Mouse (Mus musculus) hindbrain, embryonic 11.5 days (tissue): ENCODE measurements around the gene 1700034J05Rik. TPM values are rescaled to one million over a fixed set of nuclear protein-coding genes. Genes with fewer than 3 reads are reported as not detected.

Experiments used
- ATAC-seq: fragments of 200-750 bp; cut with Nextera tagmentation; 2 replicates; pipeline ENCODE4 v1.8.0; 2017; ENCODE audit warnings: mild to moderate bottlenecking, moderate TSS enrichment, moderate library complexity; ENCODE audit not compliant: low FRiP score
- DNase-seq: peaks from one replicate; pipeline ENCODE4 v3.0.0-alpha.2; 2015; ENCODE audit warnings: low spot score
- H3K27ac ChIP-seq: fragments of 300-500 bp; sonication (generic); 2 replicates; pipeline ENCODE4 v1.5.1; 2014; ENCODE audit warnings: mild to moderate bottlenecking, low read depth, low read length
- H3K27me3 ChIP-seq: fragments of 300-500 bp; sonication (generic); 2 replicates; pipeline ENCODE4 v1.6.1; 2014; ENCODE audit warnings: mild to moderate bottlenecking, low read length, moderate library complexity, mixed read lengths; ENCODE audit not compliant: control insufficient read depth, insufficient read depth
- H3K36me3 ChIP-seq: fragments of 300-500 bp; sonication (generic); 2 replicates; pipeline ENCODE4 v1.6.1; 2014; ENCODE audit warnings: mild to moderate bottlenecking, low read length, moderate library complexity, mixed read lengths; ENCODE audit not compliant: control insufficient read depth, insufficient read depth
- H3K4me1 ChIP-seq: fragments of 300-500 bp; sonication (generic); replicated peaks from 2 replicates; pipeline ENCODE4 v1.6.1; 2014; ENCODE audit warnings: low read length, mixed read lengths; ENCODE audit not compliant: control insufficient read depth, insufficient read depth
- H3K4me2 ChIP-seq: fragments of 300-500 bp; sonication (generic); replicated peaks from 2 replicates; pipeline ENCODE4 v1.6.1; 2014; ENCODE audit warnings: mild to moderate bottlenecking, low read depth, low read length
- H3K4me3 ChIP-seq: fragments of 300-500 bp; sonication (generic); 2 replicates; pipeline ENCODE4 v1.5.1; 2014; ENCODE audit warnings: low read depth, low read length
- H3K9ac ChIP-seq: fragments of 300-500 bp; sonication (generic); 2 replicates; pipeline ENCODE4 v1.6.1; 2014; ENCODE audit warnings: low read depth, low read length
- H3K9me3 ChIP-seq: fragments of 300-500 bp; sonication (generic); 2 replicates; pipeline ENCODE4 v1.6.1; 2016; ENCODE audit warnings: low read length; ENCODE audit not compliant: control insufficient read depth
- WGBS: fragments of 180-500 bp; shearing (Covaris S2); extraction: QIAGEN DNeasy Blood & Tissue Kit; methylation state at CpG from one replicate; pipeline ENCODE4 v1.1.7; 2014; 5-methylcytosine and 5-hydroxymethylcytosine counted together
- polyA plus RNA-seq: library from polyadenylated mRNA; unstranded; fragments of >200 nt; fragmentation: Nextera tagmentation; extraction: Ambion mirVana; gene quantifications from 2 replicates; pipeline ENCODE4 v1.2.1, GENCODE M21; 2014

Gene 1700034J05Rik
- polyA plus RNA-seq, 1 experiment from 2014 or later = 0.46 TPM

DNA sequence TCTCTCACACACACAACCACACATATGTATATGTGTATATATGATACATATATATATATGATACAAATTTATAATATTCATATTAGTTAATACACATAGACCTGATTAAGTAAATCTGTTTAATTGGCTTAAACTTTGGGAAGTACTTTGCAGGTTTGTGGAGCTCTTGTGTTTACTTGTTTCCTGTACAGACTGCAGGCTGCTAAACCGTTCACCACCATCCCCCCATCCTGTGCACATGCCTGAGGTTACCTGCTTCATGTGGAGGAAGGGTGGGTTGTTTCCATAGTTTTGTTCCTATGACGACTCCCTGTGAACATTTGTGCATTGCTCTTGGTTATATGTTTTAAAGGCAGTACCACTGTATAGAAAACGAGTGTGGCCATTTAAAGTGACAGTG is 17.1 kb upstream of the 1700034J05Rik start:
- Histone ChIP-seq H3K27ac (no peak overlapping the region), H3K27me3 (no peaks in the 10 kb centered on the region), H3K9me3 (no peaks in the 10 kb centered on the region), H3K36me3 (no peaks in the 10 kb centered on the region), H3K4me2 (no peak overlapping the region), H3K4me3 (no peak overlapping the region), H3K9ac (no peak overlapping the region), H3K4me1 (no peaks in the 10 kb centered on the region)
- DNase-seq (no peak), ATAC-seq (no peak)
- WGBS = 75% methylated on average over 3 of the region's 3 CpGs

DNA sequence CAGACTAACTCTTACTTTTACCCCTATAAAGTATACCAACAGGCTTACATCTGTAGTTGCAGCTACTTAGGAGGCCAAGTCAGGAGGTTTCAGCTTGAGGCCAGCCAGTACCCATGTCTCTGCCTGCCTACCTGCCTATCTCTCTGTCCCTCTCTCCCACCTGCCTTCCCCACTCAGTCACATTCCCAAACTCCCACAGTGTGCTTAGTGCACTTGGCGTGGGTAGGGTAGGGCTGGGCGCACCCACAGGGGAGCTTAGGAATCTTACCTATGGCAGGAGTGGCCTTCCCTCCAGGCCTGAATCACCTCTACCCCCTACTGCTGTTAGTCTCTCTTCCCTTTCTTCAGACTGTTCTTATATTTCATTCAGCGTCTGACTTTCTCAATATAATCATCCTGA is 16.6 kb upstream of the 1700034J05Rik start:
- no peak for ATAC-seq
- no peak for DNase-seq
- H3K4me2 ChIP-seq = no peak overlapping the region
- 69% methylated on average over 3 of the region's 3 CpGs for WGBS
- no peaks in the 10 kb centered on the region for H3K4me1 ChIP-seq
- H3K9me3 ChIP-seq = no peaks in the 10 kb centered on the region
- no peaks in the 10 kb centered on the region for H3K36me3 ChIP-seq
- H3K9ac ChIP-seq = no peak overlapping the region
- H3K4me3 ChIP-seq = no peak overlapping the region
- H3K27me3 ChIP-seq = no peaks in the 10 kb centered on the region
- H3K27ac ChIP-seq = no peak overlapping the region

DNA sequence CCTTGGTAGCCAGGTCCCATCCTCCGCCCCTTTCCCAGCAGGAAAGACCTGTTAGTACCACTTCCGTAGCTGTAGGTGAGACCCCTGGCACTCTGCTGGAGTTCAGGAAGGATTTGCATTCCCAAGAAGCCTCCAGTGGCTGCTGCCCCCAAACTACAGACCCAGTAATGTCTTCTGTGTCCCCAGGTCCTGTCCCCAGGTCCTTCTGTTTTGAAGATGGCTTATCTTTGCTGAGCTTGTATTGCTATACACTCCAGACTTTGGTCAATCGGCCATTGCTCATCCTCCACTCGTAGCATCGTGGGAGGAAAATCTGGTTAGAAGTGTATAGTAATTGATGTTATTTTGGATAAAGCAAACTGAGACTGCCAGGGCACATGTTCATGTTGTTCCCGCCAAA is 13.6 kb upstream of the 1700034J05Rik start:
- WGBS = 77% methylated on average over 6 of the region's 6 CpGs
- H3K4me1 ChIP-seq = no peaks in the 10 kb centered on the region
- no peak for ATAC-seq

DNA sequence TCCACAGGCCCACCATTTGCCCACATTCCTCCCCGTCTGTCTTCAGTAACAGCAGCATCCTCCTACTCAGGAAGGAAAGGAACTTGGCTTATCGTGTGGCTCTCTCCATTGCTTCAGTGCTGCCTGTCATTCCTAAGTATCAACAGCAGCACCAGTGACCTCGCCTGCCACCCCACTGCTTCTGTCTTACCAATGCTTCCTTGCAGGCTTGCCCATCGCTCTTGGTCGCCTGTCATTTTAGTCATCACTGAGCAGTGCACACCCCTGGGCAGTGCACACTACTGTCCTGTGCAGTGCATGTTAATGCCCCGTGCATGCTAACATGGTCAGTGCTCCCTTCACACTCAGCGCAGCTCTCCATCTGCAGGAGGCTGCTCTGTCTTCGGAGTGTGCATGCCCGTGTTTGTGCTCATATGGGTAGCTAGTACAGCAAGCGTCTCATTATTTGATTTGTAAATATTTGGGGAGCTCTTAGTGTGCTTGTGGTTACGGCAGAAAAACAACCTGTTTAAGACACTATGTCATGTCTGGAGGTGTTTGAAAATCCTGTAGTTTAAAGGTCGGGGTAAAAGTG is 12.3 kb upstream of the 1700034J05Rik start:
- H3K4me1 ChIP-seq = no peaks in the 10 kb centered on the region
- H3K27ac ChIP-seq = no peak overlapping the region
- no peak overlapping the region for H3K4me3 ChIP-seq
- DNase-seq (no peak), ATAC-seq (no peak)
- WGBS = 72% methylated on average over 12 of the region's 12 CpGs
- no peak overlapping the region for H3K9ac ChIP-seq
- no peak overlapping the region for H3K4me2 ChIP-seq
- no peaks in the 10 kb centered on the region for H3K36me3 ChIP-seq
- no peaks in the 10 kb centered on the region for H3K9me3 ChIP-seq
- H3K27me3 ChIP-seq = no peaks in the 10 kb centered on the region

More for the DNA sequence above, 13.6 kb upstream of the 1700034J05Rik start:
- Histone ChIP-seq H3K36me3 (no peaks in the 10 kb centered on the region), H3K4me3 (no peak overlapping the region), H3K27me3 (no peaks in the 10 kb centered on the region), H3K9ac (no peak overlapping the region), H3K4me2 (no peak overlapping the region), H3K27ac (no peak overlapping the region), H3K9me3 (no peaks in the 10 kb centered on the region)
- no peak for DNase-seq

DNA sequence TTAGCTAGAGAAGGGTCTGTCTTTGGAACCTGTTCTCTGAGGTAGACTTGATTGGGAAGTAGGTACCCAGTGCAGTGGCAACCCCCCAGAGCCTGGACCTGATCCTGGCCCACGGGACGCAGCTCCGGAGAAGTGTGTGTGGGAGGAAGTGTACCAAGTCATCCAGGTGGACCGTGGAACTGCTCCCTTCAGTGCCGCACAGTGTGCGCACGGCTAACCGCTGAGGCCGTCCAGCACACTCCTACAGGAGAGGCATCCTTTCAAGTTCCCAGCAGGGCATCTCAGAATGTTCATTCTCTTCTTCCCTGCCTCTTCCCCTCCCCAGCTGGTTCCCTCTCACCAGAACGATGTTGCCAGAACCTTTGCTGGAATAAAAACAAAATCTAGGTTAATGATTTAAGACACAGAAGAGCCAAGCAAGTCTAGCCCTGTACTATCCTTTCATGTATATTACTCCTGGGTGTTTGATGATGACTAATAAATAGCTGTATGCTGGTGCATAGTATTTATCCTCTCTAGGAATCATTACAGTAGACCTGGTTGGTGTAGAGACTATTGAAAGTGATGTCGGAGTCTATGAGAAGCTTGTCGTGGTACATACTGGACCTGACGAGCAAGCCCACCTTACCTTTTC is 11.0 kb upstream of the 1700034J05Rik start:
- Histone ChIP-seq H3K27ac (no peak overlapping the region), H3K9me3 (no peaks in the 10 kb centered on the region), H3K4me3 (no peak overlapping the region), H3K36me3 (no peaks in the 10 kb centered on the region), H3K4me2 (no peak overlapping the region), H3K27me3 (no peaks in the 10 kb centered on the region), H3K4me1 (no peaks in the 10 kb centered on the region), H3K9ac (no peak overlapping the region)
- ATAC-seq (no peak), DNase-seq (no peak)
- 77% methylated on average over 13 of the region's 13 CpGs for WGBS

DNA sequence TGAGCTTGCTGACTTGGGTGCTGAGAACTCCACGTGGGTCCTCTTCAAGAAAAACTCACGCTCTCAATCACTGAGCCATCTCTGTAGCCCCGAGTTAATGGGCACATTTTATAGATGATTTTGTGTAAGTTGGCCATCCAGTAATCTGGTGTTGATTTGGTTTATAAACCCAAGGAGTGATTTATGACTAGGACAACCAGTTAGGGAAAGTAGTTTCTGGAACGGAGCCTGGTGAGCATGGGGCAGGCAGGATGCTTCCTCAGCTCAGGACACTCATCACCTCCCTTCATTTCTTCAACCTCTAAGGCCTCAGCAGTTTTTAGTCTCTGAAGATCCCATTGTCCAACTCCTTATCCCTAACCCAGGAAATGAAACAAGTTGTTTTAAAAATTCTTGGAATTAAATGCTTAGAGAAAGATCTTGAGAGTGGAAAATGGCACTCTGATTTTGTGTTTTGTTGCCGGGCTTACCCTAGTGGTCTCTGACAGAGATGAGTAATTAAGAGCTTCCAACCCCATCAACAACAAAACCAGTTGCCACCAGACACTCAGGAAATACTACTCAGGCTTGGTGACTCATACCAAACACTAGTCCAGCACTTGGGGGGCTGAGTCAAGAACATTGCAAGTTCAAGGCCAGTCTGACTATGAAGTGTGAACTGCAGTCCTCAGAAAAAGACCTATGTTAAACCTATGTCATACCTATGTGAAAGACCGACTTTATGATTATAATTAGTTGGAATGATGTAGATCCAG is 9.4 kb upstream of the 1700034J05Rik start:
- no peaks in the 10 kb centered on the region for H3K36me3 ChIP-seq
- H3K4me3 ChIP-seq = no peak overlapping the region
- ATAC-seq (no peak), DNase-seq (no peak)
- 87% methylated on average over 6 of the region's 6 CpGs for WGBS
- H3K9me3 ChIP-seq = no peaks in the 10 kb centered on the region
- H3K4me1 ChIP-seq = no peaks in the 10 kb centered on the region
- H3K4me2 ChIP-seq = no peak overlapping the region
- no peak overlapping the region for H3K27ac ChIP-seq
- no peak overlapping the region for H3K9ac ChIP-seq
- H3K27me3 ChIP-seq = no peaks in the 10 kb centered on the region

DNA sequence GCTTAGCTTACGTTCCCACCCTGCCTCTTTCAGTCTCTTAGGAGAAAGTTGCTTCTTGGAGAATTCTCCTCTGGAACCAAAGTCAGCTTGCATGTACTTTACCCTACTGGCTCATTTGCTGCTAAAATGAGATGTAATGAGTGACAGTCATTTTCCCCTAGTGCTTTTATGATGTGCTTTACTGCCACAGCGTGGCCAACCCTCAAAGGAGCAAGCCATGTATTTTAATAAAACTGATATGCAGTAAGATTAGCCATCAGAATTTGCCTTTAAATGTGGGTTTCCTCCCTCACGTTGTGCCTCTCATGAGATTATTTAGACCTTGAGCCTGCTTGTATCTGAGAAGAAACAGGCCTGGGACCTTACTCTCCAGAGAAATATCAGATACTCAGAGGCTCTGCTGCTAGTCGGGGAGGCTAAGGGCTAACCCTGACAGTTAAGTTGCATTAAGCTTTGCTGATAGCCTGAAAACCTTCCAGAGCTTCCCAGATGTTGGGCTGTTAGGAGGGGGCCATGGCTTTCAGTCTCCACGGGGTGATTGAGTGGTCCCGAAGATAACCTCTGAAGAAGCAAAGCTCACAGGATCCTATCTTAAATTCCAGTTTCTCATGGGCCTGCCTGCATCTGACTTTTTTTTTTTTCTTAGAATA is 7.7 kb upstream of the 1700034J05Rik start:
- no peaks in the 10 kb centered on the region for H3K27me3 ChIP-seq
- WGBS = 78% methylated on average over 6 of the region's 6 CpGs

DNA sequence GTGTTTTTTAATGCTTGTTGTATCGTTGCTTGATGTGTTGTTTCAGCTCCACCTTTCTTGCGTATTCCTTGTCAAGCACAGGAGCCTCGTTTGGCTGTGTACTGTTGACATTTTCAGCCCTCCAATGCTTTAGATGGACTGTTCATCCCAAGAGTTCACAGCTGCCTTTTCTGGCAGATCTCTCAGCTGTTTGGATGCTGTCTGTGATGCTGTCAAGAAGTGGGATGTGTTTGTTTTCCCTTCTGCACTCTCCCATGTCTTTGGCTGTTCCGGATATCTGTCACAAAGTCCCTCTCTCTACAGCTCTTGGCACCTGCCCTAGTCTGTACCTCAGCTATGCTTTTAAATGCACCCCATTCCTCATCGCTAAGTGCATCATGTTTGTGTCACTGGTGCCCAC is 6.7 kb upstream of the 1700034J05Rik start:
- ATAC-seq (no peak), DNase-seq (no peak)
- Histone ChIP-seq H3K27ac (no peak overlapping the region), H3K4me1 (no peaks in the 10 kb centered on the region), H3K4me3 (no peak overlapping the region), H3K27me3 (no peaks in the 10 kb centered on the region), H3K9me3 (no peaks in the 10 kb centered on the region), H3K4me2 (no peak overlapping the region), H3K9ac (no peak overlapping the region), H3K36me3 (no peaks in the 10 kb centered on the region)
- WGBS = 81% methylated on average over 5 of the region's 5 CpGs

More for the DNA sequence above, 7.7 kb upstream of the 1700034J05Rik start:
- Histone ChIP-seq H3K9ac (no peak overlapping the region), H3K4me3 (no peak overlapping the region), H3K36me3 (no peaks in the 10 kb centered on the region), H3K4me1 (no peaks in the 10 kb centered on the region), H3K27ac (no peak overlapping the region), H3K4me2 (no peak overlapping the region), H3K9me3 (no peaks in the 10 kb centered on the region)
- no peak for DNase-seq
- no peak for ATAC-seq
